Mouse (Mus musculus) embryo, embryonic 9.5 days (tissue): ENCODE data around the gene Nes.

ENCODE experiments used
- DNase-seq: peaks from one replicate; pipeline ENCODE4 v3.0.0-alpha.2; 2017; ENCODE audit errors: extremely low spot score

Gene Nes

DNA sequence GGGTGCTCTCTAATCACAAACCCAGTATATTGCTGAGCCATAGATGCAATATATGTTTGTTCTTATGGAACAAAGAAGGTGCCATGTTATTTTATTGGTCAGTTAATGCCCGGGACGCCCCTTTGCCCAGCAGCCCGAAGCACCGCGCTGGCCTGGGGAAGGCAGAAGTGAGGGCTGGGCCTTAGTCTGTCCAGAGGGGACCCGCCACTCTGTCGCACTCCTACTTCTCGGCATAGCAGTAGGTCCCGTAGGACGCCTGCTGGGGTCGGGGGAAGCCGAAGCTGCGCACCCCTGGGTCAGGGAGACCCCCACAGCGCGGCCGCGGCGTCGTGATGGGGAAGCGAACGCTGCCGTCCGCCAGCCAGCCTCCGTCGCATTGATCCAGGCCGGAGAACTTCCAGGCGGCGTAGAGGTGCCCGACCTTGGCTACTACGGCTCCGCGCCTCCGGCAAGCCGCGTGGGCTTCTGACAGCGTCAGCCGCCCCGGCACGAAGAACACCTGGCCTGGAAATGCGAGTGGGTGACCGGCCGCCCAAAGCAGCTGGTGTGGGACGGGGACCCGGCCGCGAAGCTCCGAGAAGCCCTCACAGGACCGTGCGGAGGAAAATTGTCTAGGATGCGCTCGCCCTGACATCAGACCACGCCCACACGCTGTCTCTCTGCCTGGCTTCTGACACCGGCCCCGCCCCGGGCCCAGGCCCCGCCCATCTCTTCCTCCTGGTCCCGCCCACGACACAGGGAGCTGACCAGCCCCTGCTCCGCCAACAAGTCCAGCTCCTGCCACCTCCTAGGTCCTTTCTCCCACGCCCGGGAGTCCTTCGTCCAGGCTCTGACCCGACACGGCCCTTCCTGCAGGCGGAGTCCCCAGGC, 51.7 kb downstream of the Nes start:
- peak; percentile 98 for DNase-seq

DNA sequence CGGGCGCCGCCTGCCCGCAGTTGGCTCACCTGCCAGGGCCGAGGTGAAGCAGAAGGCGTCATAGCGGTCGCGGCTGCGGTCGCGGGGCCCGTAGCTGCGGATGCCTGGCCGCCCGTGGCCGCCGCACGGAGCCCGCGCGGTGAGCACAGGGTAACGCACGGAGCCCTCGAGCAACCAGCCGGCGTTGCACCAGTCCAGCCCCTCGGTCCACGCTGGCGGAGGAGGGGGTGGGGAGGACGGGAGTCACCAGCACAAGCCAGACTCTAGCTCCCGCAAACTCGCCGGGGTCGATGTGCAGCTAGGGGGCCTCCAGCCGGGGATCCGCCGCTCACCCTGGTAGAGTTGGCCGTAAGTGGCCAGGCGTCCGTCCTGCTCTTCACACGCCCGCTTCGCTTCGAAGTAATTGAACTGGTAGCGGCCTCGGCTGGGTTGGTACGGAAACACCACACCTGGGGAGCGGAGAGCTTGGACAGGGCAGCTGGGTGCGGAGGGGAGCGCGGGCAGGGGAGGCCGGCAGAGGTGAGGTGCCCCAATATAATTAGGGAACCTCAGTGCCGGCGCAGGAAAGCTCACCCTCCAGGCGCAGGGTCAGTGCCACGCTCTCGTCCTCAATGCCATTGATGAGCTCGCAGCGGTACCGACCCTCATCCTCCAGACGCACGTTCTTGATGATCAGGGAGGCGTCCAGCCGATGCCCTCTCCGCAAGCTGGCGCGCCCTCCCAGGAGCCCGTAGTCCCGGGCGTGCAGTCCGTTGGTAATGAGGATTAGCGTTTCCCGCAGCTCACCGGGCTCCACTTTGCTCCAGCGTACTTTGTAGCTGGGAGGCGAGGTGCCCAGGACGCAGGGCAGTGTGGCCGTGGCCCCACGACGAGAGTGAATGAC, 52.6 kb downstream of the Nes start:
- peak; percentile 20 for DNase-seq

DNA sequence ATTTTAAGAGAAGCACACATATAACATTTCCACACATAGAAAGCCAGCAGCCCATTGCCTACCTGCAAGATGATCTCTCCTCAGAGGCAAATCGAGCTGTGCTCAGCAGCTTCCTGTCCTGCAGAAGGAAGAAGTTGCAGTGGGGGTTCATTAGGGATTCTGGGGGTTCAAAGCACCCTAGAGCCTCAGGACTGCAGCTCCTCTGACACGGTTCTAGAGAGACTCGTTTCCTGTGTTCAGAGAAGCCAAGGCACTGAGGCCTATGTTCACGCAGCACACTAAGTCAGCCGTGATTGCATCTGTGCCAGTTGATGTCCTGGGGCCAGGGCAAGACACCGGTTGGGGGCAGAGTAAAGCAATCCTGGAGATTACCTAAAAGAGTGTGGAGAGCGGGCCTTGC, 55.9 kb downstream of the Nes start:
- no peak for DNase-seq

DNA sequence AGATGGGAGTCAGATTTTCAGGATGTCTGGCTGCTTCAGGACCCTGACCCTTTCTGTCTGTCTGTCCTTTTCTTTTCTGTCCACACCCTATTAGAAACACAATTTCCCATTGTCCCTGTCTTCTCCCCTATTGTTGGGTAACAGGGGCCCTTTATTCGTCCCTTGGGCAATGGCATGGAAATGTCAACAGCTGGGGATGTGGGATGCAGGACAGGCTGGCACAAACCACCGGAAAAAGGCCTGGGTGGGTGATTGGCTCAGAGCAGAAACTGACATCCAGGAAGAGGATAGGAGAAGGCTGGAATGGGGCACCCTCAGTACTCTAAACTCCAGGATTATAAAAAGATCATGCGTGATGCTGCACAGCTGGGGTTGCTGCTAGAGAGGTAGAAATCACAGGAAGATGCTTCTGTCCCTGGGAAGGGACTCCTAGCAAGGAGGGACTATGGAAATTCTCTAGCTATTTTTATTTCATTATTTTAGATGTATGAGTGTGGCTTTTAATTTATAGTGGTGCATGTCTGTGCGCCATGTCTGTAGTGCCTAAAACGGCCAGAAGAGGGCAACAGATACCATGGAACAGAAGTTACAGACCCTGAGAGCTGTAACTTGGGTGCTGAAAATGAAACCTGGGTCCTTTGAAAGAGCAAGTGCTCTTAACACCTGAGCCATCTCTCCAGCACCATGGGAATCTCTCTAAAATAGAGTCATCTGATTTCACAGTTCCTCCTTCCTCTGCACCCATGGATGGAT, 56.7 kb downstream of the Nes start, which contains the start of gene Hapln2:
Gene Hapln2, minus strand, starts transcription at position 150 of the 753 bp plus-strand sequence.
- DNase-seq = no peak
